Mouse (Mus musculus) C2C12 (cell line): ENCODE measurements at regions not wholly inside any gene's neighbourhood (a gene's known extent, or its start where the extent isn't known, plus 50 kb on each side); places are given as distances from the start of the nearest gene placed in this dataset.

Experiments used
- CTCF ChIP-seq: IDR thresholded peaks from one replicate; pipeline ENCODE4 v1.5.1; 2011; ENCODE audit not compliant: control insufficient read depth, insufficient read depth, insufficient read length
- FOSL1 ChIP-seq: IDR thresholded peaks from one replicate; pipeline ENCODE4 v1.8.0; 2011; ENCODE audit warnings: mild to moderate bottlenecking, low read length; ENCODE audit not compliant: poor library complexity, insufficient read depth, severe bottlenecking
- USF1 ChIP-seq: IDR thresholded peaks from one replicate; pipeline ENCODE4 v1.6.1; 2011; ENCODE audit warnings: low read depth, mild to moderate bottlenecking, control low read depth, moderate library complexity

GRCm38 (mm10) chr13:116759912-116760311 is 265.4 kb downstream of the Parp8 start:
- TF ChIP-seq CTCF (no peak), USF1 (no peak), FOSL1 (no peak)
